Mouse (Mus musculus) T-helper 2 cell (primary cell): ENCODE results near the gene Olfr1043.
"Not testable (repeated sequence)": the region's sequence is repeated elsewhere in the genome, so short reads cannot be mapped to it uniquely, and the experiment has no call there.

Experiments
- in situ Hi-C: fragments of 300-600 bp; cut with MboI, MseI; formaldehyde crosslinking; loops from one replicate; pipeline ENCODE4 v1.15.1; 2025; ENCODE audit warnings: high pct_unique_total_duplicates

Olfr1043 gene

DNA sequence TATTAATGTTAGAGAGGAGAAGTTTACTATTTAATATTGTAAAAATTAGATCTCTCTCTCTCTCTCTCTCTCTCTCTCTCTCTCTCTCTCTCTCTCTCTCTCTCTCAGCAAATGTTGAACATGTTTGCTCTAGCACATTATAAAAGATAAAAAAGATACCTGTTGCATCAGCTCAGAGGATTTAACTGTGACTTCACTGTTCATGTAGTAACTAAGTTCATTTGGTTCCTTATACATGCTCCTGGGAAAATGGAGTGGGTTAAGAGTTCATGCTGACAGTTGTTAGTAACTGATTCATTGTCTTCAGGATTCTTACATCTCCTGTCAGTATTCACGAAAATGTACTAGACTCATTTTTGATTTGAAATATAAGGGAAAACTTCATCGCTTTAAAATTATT is at the start of gene Olfr1043:
TSS of gene Olfr1043 (minus strand) at position 101 of the 400 bp plus-strand sequence.
- in situ Hi-C loops: no loop called here

DNA sequence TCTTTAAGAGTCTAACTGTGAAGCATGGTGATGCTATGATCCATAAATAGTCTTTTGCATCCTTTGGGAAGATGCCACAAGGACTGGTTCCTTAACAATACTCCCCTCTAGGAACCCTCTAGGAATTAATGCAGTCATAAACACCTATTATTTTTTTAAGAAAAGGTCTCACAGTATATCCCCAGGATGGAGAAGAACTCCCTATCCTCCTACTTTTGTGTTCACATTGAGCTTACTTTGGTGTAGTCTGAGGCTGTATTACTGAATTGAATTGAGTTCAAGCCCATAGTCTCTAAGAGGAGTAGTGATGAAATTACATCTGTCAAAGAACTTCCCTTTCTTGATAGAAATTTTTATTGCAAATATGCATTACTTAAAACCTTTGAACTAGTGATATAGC is 35.6 kb upstream of the Olfr1043 start, which contains the start of gene Olfr1045:
TSS of gene Olfr1045 (minus strand) at position 101 of the 400 bp plus-strand sequence.
- in situ Hi-C loops: no loop called here

DNA sequence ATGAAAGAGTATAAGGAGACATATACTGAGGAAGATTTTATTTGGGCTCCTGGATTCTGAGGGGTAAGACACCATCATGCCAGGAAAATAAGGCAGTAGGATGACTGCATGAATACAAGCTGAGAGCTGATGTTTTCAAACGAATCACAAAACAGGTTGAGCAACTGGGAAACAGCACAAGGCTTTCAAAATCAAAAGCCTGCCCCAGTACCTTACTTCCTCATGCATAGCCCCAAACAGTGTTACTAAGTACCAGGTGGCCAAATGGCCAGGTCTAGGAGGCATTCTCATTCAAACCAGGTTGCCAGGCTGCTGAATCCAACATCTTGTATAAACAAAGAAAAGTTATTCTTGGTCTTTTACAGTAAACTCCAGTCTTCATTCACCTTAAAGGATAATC is 28.5 kb upstream of the Olfr1043 start:
- in situ Hi-C loops: no loop called here

DNA sequence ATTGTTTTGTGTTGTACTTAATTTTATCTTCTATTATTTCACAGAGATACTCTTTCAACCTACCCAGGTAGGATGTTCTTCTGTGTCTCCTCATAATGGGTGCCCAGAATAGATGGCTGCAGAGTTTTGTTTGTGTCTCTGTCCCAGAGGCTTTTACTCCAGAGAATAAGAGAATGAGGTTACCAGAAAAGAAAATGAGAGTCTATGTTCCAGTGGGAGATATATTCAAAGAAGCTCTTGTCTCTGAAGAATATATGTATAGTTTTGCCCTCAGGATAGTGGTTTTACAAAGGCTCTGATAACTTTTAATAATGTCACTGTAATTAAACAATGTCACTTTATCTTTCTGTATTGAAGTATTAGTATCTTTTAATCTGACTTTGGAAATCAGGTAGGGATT is 18.3 kb upstream of the Olfr1043 start, which contains the start of gene Olfr52:
TSS of gene Olfr52 (minus strand) at position 101 of the 400 bp plus-strand sequence.
- in situ Hi-C loops: no loop called here

DNA sequence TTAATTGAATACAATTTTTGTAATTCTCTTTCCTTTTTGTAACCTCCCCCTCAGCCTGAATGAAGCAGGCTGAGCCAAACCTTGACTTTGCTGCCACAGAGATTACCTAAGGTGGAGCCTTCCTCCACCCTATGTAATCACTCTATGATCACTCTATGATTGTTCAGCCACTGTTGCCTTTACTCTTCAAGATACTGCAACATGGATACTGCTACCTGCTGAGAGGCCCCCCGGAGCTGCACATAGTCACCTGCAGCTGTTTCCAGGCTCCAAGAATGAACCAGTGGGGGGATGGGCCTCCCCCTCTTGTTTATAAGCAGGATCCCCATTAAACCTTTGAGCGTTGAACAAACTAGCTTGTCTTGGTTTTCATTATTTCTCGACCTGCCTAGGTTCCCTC is 12.6 kb upstream of the Olfr1043 start:
- in situ Hi-C loops: no loop called here

DNA sequence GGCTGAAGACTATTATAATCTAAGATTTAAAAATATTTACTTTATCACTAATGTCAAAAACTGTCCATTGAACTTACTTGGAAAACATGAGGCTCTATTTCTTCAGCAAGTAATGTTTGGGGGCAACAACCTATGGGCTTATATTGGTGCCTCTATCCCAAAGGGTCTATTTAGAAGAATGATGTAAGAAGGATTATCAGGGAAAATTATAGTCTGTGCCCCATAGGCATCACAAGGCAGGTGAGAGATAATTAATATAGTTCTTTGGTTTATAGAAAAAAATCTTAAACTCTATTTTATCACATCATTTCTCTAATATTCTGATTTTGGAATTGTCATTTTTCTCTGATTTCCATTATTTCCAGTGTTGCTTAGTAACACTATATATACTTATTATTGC is 10.4 kb upstream of the Olfr1043 start, which contains the start of gene Olfr1044:
TSS of gene Olfr1044 (minus strand) at position 101 of the 400 bp plus-strand sequence.
- in situ Hi-C loops: no loop called here

DNA sequence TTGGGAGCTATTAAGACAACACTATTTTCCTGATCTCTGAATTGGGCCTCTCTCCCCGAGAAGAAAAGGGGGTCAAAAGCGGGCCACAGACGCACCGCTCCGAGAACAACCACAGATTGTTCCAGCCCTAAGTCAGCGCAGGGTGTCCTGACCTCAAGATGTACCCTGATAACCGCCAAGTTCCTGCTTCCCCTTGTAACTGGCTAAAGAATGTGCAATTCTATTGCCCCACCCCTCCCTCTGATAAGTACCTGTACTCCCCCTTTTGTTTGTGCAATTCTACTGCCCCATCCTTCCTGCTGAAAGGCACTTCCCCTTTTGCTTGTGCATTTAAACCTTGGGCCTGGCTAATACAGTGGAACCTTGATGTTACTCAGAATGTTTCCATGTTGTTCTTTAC is 8.1 kb upstream of the Olfr1043 start:
- in situ Hi-C loops: not testable (repeated sequence)

DNA sequence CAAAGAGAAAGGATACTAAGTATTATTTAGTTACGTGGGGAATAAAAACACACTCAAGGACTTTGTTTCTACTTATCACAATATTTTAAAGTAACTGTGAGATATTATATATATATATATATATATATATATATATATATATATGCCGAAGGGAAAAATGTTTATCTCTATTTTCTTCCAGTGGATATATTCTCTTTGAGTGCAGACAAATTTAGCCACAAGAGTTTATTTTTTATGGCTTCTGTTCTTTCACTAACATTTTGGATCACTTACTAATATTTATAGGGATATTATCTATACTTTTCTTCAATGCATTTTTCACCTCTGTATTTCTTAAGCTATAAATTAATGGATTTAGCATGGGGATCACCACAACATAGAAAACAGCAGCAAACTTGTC is 5.6 kb downstream of the Olfr1043 start, which contains the start of gene Olfr1042:
TSS of gene Olfr1042 (minus strand) at position 101 of the 400 bp plus-strand sequence.
- in situ Hi-C loops: no loop called here

DNA sequence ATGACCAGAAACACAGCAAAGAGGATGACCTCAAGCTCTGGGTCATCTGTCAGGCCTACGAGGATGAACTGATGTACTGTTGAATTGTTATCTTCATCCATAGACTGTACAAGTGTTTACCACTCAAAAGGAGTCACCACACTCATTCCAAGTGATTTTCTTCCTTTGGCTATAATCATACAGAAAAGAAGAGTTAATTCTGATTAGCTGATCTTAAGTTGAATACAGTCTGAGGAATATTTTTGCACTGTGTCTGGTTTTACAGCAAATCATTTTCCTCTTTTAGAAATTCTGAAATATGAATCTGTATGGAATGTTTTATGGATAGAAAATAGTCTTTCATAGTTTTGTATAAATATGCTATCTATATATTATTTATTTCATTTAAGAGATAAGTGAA is 20.7 kb downstream of the Olfr1043 start, which contains the start of gene Olfr1040:
TSS of gene Olfr1040 (minus strand) at position 101 of the 400 bp plus-strand sequence.
- in situ Hi-C loops: no loop called here

DNA sequence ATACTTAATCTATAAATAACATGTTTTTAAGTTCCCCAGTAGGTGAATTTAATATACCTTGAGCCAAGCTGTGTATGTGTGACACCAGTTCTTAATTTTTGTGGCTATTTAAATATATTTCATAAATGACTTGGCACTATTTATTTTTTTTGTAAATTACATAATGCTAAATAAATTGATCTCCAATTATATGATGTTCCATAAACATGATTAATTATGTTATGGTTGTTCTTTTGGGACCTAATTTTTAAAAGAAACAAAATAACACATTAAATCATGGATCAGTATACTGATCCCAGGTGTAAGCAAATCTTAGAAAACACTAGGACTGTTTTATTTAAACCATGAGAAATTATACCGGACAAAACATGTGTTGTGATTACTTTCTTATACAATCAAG is 31.5 kb downstream of the Olfr1043 start, which contains the start of gene Olfr1039:
TSS of gene Olfr1039 (minus strand) at position 101 of the 400 bp plus-strand sequence.
- in situ Hi-C loops: no loop called here
